Mouse (Mus musculus) lung, embryonic 16.5 days (tissue): ENCODE data around the gene Tgfbr3. TPM values are rescaled to one million over a fixed set of nuclear protein-coding genes. Genes with fewer than 3 reads are reported as not detected.

Experiments used
- ATAC-seq: fragments of 200-750 bp; cut with Nextera tagmentation; 2 replicates; pipeline ENCODE4 v1.8.0; 2017; ENCODE audit warnings: low read depth, mild to moderate bottlenecking, moderate library complexity
- H3K27ac ChIP-seq: fragments of 300-500 bp; sonication (generic); 2 replicates; pipeline ENCODE4 v1.5.1; 2014; ENCODE audit warnings: mild to moderate bottlenecking, control low read depth, low read length
- H3K27me3 ChIP-seq: fragments of 300-500 bp; sonication (generic); 2 replicates; pipeline ENCODE4 v1.6.1; 2014; ENCODE audit warnings: low read depth, low read length, mixed read lengths; ENCODE audit not compliant: control insufficient read depth, insufficient read depth
- H3K36me3 ChIP-seq: fragments of 300-500 bp; sonication (generic); 2 replicates; pipeline ENCODE4 v1.6.1; 2014; ENCODE audit warnings: low read length; ENCODE audit not compliant: control insufficient read depth, insufficient read depth
- H3K4me1 ChIP-seq: fragments of 300-500 bp; sonication (generic); replicated peaks from 2 replicates; pipeline ENCODE4 v1.6.1; 2014; ENCODE audit warnings: low read length, mixed read lengths; ENCODE audit not compliant: control insufficient read depth, insufficient read depth
- H3K4me2 ChIP-seq: fragments of 300-500 bp; sonication (generic); 2 replicates; pipeline ENCODE4 v1.6.1; 2014; ENCODE audit warnings: low read depth, low read length, control low read depth
- H3K4me3 ChIP-seq: fragments of 300-500 bp; sonication (generic); 2 replicates; pipeline ENCODE4 v1.5.1; 2014; ENCODE audit warnings: mild to moderate bottlenecking, low read length, control low read depth
- H3K9ac ChIP-seq: fragments of 300-500 bp; sonication (generic); 2 replicates; pipeline ENCODE4 v1.6.1; 2014; ENCODE audit warnings: low read length, control low read depth
- H3K9me3 ChIP-seq: fragments of 300-500 bp; sonication (generic); 2 replicates; pipeline ENCODE4 v1.6.1; 2016; ENCODE audit warnings: low read length; ENCODE audit not compliant: control insufficient read depth
- WGBS: fragments of 180-500 bp; shearing (Covaris S2); extraction: QIAGEN DNeasy Blood & Tissue Kit; methylation state at CpG from one replicate; pipeline ENCODE4 v1.1.7; 2014; 5-methylcytosine and 5-hydroxymethylcytosine counted together
- polyA plus RNA-seq: library from polyadenylated mRNA; unstranded; fragments of >200 nt; fragmentation: Nextera tagmentation; extraction: Ambion mirVana; gene quantifications from 2 replicates; pipeline ENCODE4 v1.2.1, GENCODE M21; 2015

The Tgfbr3 gene
- polyA plus RNA-seq, 1 experiment from 2014 or later = 29.1 TPM

DNA sequence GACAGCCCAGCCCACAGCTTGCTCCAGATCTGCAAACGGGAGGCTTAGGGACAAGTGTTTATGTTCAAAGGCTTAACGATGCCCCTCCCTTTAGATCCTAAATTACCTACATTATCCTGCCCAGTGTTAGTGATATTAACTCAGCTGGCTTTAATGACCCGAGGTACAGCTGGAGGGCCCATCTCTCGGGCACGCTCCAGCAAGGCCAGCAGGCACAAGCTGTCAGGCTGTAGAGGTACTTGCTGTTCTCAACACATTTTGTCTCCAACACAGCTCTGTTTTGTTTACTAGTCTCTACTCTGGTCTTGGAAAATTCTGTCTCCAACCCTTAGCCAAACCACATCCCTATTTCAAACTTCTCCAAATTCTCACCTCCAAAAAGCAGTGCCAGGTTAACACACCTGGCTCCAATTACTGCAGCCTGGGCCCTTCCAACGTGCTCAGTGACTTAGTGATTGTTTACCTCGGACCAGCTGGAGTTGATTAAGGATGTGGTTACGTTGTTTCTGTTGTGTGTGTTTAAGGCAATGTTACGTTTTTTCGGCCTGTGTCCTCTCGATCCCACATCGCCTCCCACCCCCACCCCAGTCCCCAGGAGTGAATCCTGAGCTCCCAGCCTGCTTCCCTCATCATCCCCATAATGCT is 93.6 kb downstream of the Tgfbr3 start:
- H3K4me3 ChIP-seq = no peak overlapping the region
- peak overlapping the region; percentile 7; the same call in 1 of the 2 replicates for H3K9ac ChIP-seq
- no peaks in the 10 kb centered on the region for H3K36me3 ChIP-seq
- H3K27me3 ChIP-seq = no peaks in the 10 kb centered on the region
- H3K27ac ChIP-seq = peak overlapping the region; percentile 36; the same call in 1 of the 2 replicates
- peak; percentile 31; the same call in 1 of the 2 replicates for ATAC-seq
- H3K4me2 ChIP-seq = no peak overlapping the region
- H3K9me3 ChIP-seq = no peaks in the 10 kb centered on the region
- WGBS = 24% methylated on average over 12 of the region's 12 CpGs
- H3K4me1 ChIP-seq = peaks cover 20% of the 10 kb centered on the region

DNA sequence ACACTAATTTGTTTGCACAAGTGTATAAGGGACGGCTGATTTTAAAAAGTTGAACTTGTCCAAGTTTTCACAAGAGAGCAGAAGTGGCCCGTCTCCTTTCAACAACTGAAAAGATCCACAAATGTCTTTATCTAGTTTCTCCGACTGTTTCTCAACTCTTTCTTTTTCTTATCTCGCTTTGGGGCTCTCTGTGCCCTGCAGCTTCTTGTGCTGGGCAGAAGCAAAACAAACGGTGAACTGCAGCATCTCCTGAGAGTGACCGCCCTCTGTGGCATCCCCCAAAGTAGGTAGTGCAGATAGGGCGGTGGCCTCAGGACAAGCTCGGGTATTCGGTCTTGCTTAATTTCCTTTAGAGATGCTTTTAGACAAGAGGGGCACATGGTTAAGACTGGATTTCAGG is 96.3 kb downstream of the Tgfbr3 start:
- Histone ChIP-seq H3K9me3 (no peaks in the 10 kb centered on the region), H3K36me3 (no peaks in the 10 kb centered on the region), H3K4me2 (no peak overlapping the region), H3K9ac (no peak overlapping the region), H3K27ac (no peak overlapping the region), H3K4me1 (peaks cover 10% of the 10 kb centered on the region; the same call in 1 of the 2 replicates), H3K4me3 (no peak overlapping the region), H3K27me3 (no peaks in the 10 kb centered on the region)
- 50% methylated on average over 9 of the region's 9 CpGs for WGBS
- no peak for ATAC-seq

DNA sequence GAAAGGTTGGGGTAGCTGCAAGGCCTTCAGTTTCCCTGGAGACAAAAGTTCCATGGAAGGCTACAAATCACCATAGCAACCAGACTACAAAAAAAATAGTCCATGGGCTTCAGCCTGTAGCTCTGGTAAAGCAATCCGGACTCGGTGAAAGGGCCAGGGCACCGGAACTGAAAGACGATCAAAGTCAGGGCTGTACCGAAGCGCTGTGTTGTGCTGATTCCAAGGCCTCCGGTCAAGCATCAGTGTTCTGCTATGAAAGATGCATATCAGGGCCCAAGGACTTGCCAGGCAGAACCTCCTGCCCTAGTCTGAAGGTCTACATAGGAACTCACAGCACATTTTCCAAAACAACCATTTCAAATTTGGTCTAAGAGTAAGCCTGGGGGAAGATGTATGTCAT is 97.1 kb downstream of the Tgfbr3 start:
- Histone ChIP-seq H3K36me3 (no peaks in the 10 kb centered on the region), H3K27me3 (no peaks in the 10 kb centered on the region), H3K4me2 (no peak overlapping the region), H3K4me3 (no peak overlapping the region), H3K9ac (no peak overlapping the region), H3K27ac (no peak overlapping the region), H3K4me1 (peaks cover 10% of the 10 kb centered on the region), H3K9me3 (no peaks in the 10 kb centered on the region)
- ATAC-seq = no peak
- WGBS = 84% methylated on average over 7 of the region's 7 CpGs

DNA sequence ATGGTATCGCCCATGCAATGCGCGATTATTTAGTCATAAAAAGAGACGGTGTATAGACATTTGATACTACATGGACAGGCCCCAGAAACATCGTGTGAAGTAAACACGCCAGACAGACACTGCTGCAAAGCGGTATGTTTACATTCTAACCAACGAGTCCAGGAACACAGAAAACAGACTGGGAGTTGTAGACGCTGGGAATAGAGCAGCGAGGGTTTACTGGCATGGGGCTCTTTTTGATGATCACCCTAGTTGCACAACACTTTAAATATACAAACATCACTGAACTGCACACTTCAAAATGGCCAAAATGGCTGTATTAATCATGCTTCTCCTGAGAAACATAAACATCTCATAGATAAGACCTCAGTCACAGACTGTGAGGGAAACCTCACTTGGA is 100.9 kb downstream of the Tgfbr3 start:
- H3K27me3 ChIP-seq = no peaks in the 10 kb centered on the region
- no peaks in the 10 kb centered on the region for H3K36me3 ChIP-seq
- no peak overlapping the region for H3K4me2 ChIP-seq
- no peak overlapping the region for H3K9ac ChIP-seq
- ATAC-seq = peak; percentile 85
- no peaks in the 10 kb centered on the region for H3K9me3 ChIP-seq
- H3K4me1 ChIP-seq = peaks cover 10% of the 10 kb centered on the region
- 34% methylated on average over 10 of the region's 10 CpGs for WGBS
- H3K4me3 ChIP-seq = no peak overlapping the region
- H3K27ac ChIP-seq = 0 out of 2 replicates have a peak overlapping the region, but pooled peaks have one; percentile 5

GRCm38 (mm10) chr5:107186206-107186605 is 103.2 kb downstream of the Tgfbr3 start:
- Histone ChIP-seq H3K4me2 (no peak overlapping the region), H3K36me3 (no peaks in the 10 kb centered on the region), H3K27me3 (no peaks in the 10 kb centered on the region), H3K27ac (no peak overlapping the region), H3K4me1 (peaks cover 11% of the 10 kb centered on the region), H3K9ac (no peak overlapping the region), H3K4me3 (no peak overlapping the region), H3K9me3 (no peaks in the 10 kb centered on the region)
- no peak for ATAC-seq
- 77% methylated on average over 3 of the region's 3 CpGs for WGBS

GRCm38 (mm10) chr5:107184158-107184883 is 105.1 kb downstream of the Tgfbr3 start:
- 62% methylated on average over 8 of the region's 8 CpGs for WGBS
- peak; percentile 65 for ATAC-seq

DNA sequence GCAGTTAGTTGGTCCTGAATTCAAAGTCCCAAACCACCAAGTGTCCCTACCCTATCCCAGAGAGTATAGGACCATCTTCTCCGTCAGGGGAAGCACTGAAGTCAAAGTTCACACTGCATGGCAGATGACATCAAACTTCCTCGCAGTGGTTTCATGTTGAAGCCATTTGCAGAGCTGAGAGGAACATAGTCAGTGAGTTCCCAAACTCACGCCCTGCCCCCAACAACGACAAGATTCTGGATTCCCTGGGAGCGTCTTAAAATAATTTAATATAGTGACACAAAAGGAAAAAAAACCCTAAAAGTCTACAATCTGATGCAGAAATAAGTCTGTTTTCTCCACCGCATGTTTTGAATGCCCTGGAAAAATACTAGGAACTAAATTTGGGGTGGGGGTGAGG is 105.9 kb downstream of the Tgfbr3 start:
- H3K27me3 ChIP-seq = no peaks in the 10 kb centered on the region
- ATAC-seq = no peak
- H3K27ac ChIP-seq = peak overlapping the region; percentile 71
- H3K4me3 ChIP-seq = no peak overlapping the region
- no peaks in the 10 kb centered on the region for H3K9me3 ChIP-seq
- H3K9ac ChIP-seq = no peak overlapping the region
- 53% methylated on average over 6 of the region's 6 CpGs for whole genome bisulfite sequencing
- H3K4me1 ChIP-seq = peaks cover 16% of the 10 kb centered on the region
- no peak overlapping the region for H3K4me2 ChIP-seq
- no peaks in the 10 kb centered on the region for H3K36me3 ChIP-seq

More at GRCm38 (mm10) chr5:107184158-107184883, 105.1 kb downstream of the Tgfbr3 start:
- Histone ChIP-seq H3K27me3 (no peaks in the 10 kb centered on the region), H3K27ac (peak overlapping the region; percentile 71), H3K4me2 (no peak overlapping the region), H3K36me3 (no peaks in the 10 kb centered on the region), H3K4me3 (no peak overlapping the region), H3K9me3 (no peaks in the 10 kb centered on the region), H3K4me1 (peaks cover 15% of the 10 kb centered on the region), H3K9ac (no peak overlapping the region)

DNA sequence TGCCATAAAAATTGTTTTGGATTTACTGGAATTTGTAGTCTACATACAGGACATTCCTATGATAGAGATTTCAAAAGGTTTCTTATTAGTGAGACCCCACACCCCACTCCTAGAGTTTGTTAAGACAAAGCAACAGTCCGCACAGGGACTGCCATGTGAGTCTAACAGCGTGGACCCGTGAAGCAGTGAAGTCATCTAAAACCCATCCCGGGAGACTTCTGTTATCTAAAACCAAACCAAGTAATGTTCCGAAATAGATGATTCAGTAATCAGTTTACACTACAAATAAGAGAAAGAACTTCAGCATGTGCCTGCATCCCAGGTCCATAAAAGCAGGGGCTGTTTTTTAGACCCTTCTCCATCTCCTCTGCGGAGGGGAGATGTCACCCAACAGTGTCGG is 106.7 kb downstream of the Tgfbr3 start:
- 81% methylated on average over 7 of the region's 7 CpGs for WGBS
- no peak overlapping the region for H3K4me2 ChIP-seq
- no peaks in the 10 kb centered on the region for H3K27me3 ChIP-seq
- no peaks in the 10 kb centered on the region for H3K36me3 ChIP-seq
- no peak overlapping the region for H3K4me3 ChIP-seq
- ATAC-seq = no peak
- no peak overlapping the region for H3K9ac ChIP-seq
- no peaks in the 10 kb centered on the region for H3K9me3 ChIP-seq
- no peak overlapping the region for H3K27ac ChIP-seq
- H3K4me1 ChIP-seq = peaks cover 20% of the 10 kb centered on the region

- Histone ChIP-seq H3K27me3 (no peaks in the 10 kb centered on the region), H3K9ac (no peak overlapping the region), H3K9me3 (no peaks in the 10 kb centered on the region), H3K4me2 (no peak overlapping the region), H3K4me3 (no peak overlapping the region), H3K4me1 (peaks cover 27% of the 10 kb centered on the region), H3K36me3 (no peaks in the 10 kb centered on the region), H3K27ac (no peak overlapping the region)
- ATAC-seq = no peak
- WGBS = 79% methylated on average over 4 of the region's 4 CpGs
Observed at GRCm38 (mm10) chr5:107181820-107182219, 107.6 kb downstream of the Tgfbr3 start.
